Mouse (Mus musculus): ENCODE measurements around the gene Wwox.
A peak's percentile ranks its signal among the peaks of the same experiment; 100 is the strongest.

Wwox gene

DNA sequence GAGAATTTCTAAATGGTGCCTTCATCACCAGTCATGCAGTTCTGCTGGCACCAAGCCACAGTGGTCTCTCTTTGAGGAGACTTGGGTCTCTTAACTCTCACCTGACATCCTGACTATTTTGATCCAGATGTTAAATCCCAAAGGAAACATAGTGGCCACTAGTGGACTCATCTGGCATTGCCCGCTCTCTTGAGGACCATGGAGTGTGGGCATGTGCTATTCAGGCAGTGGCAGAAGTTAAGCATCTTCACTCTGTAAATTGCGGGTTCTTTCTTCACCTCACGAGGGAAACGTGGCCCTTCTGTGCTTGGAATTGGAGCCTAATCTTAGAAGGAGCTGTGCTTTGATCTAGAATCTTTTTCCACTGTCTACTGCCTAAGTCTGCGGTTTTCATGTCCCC lies 956.4 kb downstream of the Wwox start:
- peak; percentile 26 for DNase-seq

DNA sequence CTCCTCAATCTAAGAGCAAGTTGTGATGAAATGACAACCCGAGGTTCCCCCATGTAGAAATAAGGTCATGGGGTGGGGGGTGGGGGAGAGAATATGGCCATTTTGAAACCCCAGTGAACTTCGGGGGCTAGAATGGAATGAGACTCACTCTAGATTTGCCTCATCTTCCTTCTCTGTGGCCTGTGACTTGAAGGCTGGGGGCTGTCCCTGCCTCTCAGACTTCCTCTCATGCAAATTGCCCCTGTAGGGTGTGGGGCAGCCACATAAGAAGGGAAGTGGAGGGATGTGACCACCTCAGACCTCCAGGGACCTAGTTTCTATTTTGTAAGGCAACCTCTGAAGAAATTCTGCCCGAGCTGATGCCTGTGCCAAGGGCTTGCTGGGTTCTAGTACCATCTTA lies 958.5 kb downstream of the Wwox start:
- no peak for DNase-seq

DNA sequence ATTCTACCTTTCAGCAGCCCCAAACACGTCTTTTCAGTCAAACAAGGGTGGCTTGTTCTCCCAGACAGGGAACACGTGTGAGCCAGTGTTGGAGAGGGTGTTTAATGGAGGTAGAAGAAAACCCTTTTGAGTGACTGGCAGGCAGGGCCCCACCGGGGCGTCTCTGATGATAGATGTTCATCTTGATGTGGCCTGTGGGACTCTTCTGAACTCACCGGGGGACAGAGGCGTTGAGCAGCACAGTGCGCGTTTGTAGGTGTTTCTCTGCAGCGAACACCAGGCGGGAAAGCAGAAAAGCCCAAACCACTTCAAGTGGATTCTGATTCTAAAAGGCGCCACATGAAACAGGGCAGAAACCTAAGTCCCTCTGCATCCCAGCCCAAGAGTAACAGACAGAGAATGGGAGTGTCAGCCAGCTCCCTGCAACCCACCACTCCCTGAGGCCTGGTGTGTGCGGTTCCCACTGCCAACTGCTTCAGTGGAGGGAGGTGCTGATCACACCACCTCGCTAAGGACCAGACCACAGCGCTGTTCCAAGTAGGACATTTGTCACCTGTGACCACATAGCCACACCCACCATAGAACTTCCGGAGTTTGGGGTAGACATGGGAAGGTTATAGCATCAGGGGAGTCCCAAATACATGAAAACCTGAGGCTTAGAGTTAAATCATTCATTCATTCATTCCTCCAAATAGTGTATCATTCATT lies 960.7 kb downstream of the Wwox start:
- DNase-seq, result no peak
